Mouse (Mus musculus) liver, embryonic 15.5 days (tissue): ENCODE data around the gene Wwox. TPM values are rescaled to one million over a fixed set of nuclear protein-coding genes. Genes with fewer than 3 reads are reported as not detected.

Experiments used
- ATAC-seq: fragments of 200-750 bp; cut with Nextera tagmentation; 2 replicates; pipeline ENCODE4 v1.8.0; 2017; ENCODE audit warnings: moderate number of reproducible peaks, mild to moderate bottlenecking, moderate library complexity; ENCODE audit not compliant: insufficient read depth
- H3K27ac ChIP-seq: fragments of 300-500 bp; sonication (generic); replicated peaks from 2 replicates; pipeline ENCODE4 v1.5.1; 2015; ENCODE audit warnings: mild to moderate bottlenecking, inconsistent platforms
- H3K27me3 ChIP-seq: fragments of 300-500 bp; sonication (generic); 2 replicates; pipeline ENCODE4 v1.6.1; 2015; ENCODE audit warnings: mild to moderate bottlenecking, inconsistent platforms
- H3K36me3 ChIP-seq: fragments of 300-500 bp; sonication (generic); replicated peaks from 2 replicates; pipeline ENCODE4 v1.6.1; 2015; ENCODE audit warnings: moderate library complexity, mild to moderate bottlenecking, inconsistent platforms
- H3K4me1 ChIP-seq: fragments of 300-500 bp; sonication (generic); replicated peaks from 2 replicates; pipeline ENCODE4 v1.6.1; 2015; ENCODE audit warnings: inconsistent platforms
- H3K4me2 ChIP-seq: fragments of 300-500 bp; sonication (generic); 2 replicates; pipeline ENCODE4 v1.6.1; 2015; ENCODE audit warnings: moderate library complexity, mild to moderate bottlenecking, inconsistent platforms
- H3K4me3 ChIP-seq: fragments of 300-500 bp; sonication (generic); replicated peaks from 2 replicates; pipeline ENCODE4 v1.5.1; 2015; ENCODE audit warnings: mild to moderate bottlenecking, inconsistent platforms
- H3K9ac ChIP-seq: fragments of 300-500 bp; sonication (generic); 2 replicates; pipeline ENCODE4 v1.6.1; 2015; ENCODE audit warnings: moderate library complexity, mild to moderate bottlenecking, inconsistent platforms
- H3K9me3 ChIP-seq: fragments of 300-500 bp; sonication (generic); replicated peaks from 2 replicates; pipeline ENCODE4 v1.6.1; 2016; ENCODE audit warnings: inconsistent platforms
- WGBS: fragments of 180-500 bp; shearing (Covaris S2); methylation state at CpG from one replicate; pipeline ENCODE4 v1.1.7; 2015; ENCODE audit warnings: mixed read lengths; ENCODE audit not compliant: insufficient replicate concordance; 5-methylcytosine and 5-hydroxymethylcytosine counted together
- polyA plus RNA-seq: library from polyadenylated mRNA; unstranded; fragments of >200 nt; fragmentation: Nextera tagmentation; extraction: Ambion mirVana; gene quantifications from 2 replicates; pipeline ENCODE4 v1.2.1, GENCODE M21; 2015

Wwox gene
- polyA plus RNA-seq, 1 experiment from 2014 or later: 3.5 TPM

GRCm38 (mm10) chr8:114777271-114777980 is 338.0 kb downstream of the Wwox start:
- Histone ChIP-seq H3K27ac (no peak overlapping the region), H3K9ac (no peak overlapping the region), H3K4me1 (peaks cover 22% of the 10 kb centered on the region), H3K27me3 (no peaks in the 10 kb centered on the region), H3K9me3 (no peaks in the 10 kb centered on the region), H3K36me3 (no peaks in the 10 kb centered on the region), H3K4me3 (no peak overlapping the region), H3K4me2 (no peak overlapping the region)
- WGBS: 39% methylated on average over 10 of the region's 10 CpGs
- ATAC-seq: peak; percentile 46; the same call in 1 of the 2 replicates

DNA sequence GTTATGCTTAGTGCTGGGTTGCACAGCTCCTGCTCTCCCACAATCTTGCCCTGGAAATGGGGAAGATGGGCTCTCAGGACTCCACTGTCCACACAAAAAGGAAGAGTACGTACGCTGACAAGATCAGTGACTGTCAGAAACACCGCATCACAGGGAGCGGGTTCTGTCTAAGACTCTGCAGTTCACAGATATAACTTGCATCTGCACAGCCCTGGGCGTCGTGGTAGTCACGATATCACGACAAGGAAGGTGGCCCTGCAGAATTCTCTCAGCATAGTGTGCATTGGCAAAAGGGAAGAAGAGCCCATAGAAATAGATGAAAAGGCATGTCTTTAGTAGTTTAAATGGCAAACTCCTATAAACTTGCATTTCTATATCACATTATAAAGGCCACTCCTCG is 339.5 kb downstream of the Wwox start:
- no peak overlapping the region for H3K9ac ChIP-seq
- ATAC-seq: peak; percentile 47; the same call in 1 of the 2 replicates
- no peaks in the 10 kb centered on the region for H3K9me3 ChIP-seq
- 37% methylated on average over 9 of the region's 9 CpGs for WGBS
- H3K4me3 ChIP-seq: no peak overlapping the region
- H3K4me1 ChIP-seq: peaks cover 14% of the 10 kb centered on the region; the same call in 1 of the 2 replicates
- no peak overlapping the region for H3K4me2 ChIP-seq
- H3K27ac ChIP-seq: no peak overlapping the region
- H3K36me3 ChIP-seq: no peaks in the 10 kb centered on the region
- no peaks in the 10 kb centered on the region for H3K27me3 ChIP-seq

GRCm38 (mm10) chr8:114783321-114783720 is 343.9 kb downstream of the Wwox start:
- H3K4me1 ChIP-seq: 0 out of 2 replicates have a peak, but pooled peaks cover under 1% of the 10 kb centered on the region
- H3K27me3 ChIP-seq: no peaks in the 10 kb centered on the region
- H3K27ac ChIP-seq: no peak overlapping the region
- no peak overlapping the region for H3K9ac ChIP-seq
- no peaks in the 10 kb centered on the region for H3K36me3 ChIP-seq
- no peak overlapping the region for H3K4me3 ChIP-seq
- no peak overlapping the region for H3K4me2 ChIP-seq
- 79% methylated on average over 8 of the region's 8 CpGs for WGBS
- H3K9me3 ChIP-seq: no peaks in the 10 kb centered on the region
- no peak for ATAC-seq

- H3K27me3 ChIP-seq: no peaks in the 10 kb centered on the region
- no peaks in the 10 kb centered on the region for H3K36me3 ChIP-seq
- H3K9me3 ChIP-seq: no peaks in the 10 kb centered on the region
- H3K9ac ChIP-seq: no peak overlapping the region
- no peak for ATAC-seq
- no peak overlapping the region for H3K27ac ChIP-seq
- 73% methylated on average over 11 of the region's 11 CpGs for WGBS
- H3K4me3 ChIP-seq: no peak overlapping the region
- no peak overlapping the region for H3K4me2 ChIP-seq
- no peaks in the 10 kb centered on the region for H3K4me1 ChIP-seq
These were observed 346.4 kb downstream of the Wwox start for GRCm38 (mm10) chr8:114785834-114786233.

- Histone ChIP-seq H3K4me1 (no peaks in the 10 kb centered on the region), H3K4me2 (no peak overlapping the region), H3K27me3 (no peaks in the 10 kb centered on the region), H3K9me3 (no peaks in the 10 kb centered on the region), H3K36me3 (no peaks in the 10 kb centered on the region), H3K27ac (no peak overlapping the region), H3K4me3 (no peak overlapping the region), H3K9ac (no peak overlapping the region)
- ATAC-seq: no peak
- WGBS: 69% methylated on average over 7 of the region's 7 CpGs
These were observed 350.2 kb downstream of the Wwox start for GRCm38 (mm10) chr8:114789616-114790015.

DNA sequence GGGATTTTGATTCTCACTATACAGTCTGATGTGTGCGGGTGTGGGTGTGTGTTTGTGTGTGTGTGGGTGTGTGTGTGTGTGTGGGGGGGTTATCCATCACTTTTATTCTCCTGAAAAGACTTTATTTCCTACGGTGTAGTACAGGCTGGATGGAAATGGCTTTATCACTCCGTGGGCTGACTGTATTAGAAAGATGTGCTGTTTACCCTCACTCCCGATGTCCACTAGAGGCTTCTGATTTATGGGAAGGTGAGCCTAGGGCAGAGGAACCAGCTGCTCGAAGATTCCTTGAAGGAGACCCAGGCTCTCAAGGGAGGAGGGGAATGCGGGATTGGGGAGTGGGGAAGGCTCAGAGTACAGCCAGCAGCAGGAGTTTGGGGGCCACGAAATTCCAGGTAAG is 351.3 kb downstream of the Wwox start:
- Histone ChIP-seq H3K4me1 (no peaks in the 10 kb centered on the region), H3K9ac (no peak overlapping the region), H3K27ac (no peak overlapping the region), H3K4me2 (no peak overlapping the region), H3K4me3 (no peak overlapping the region), H3K36me3 (no peaks in the 10 kb centered on the region), H3K9me3 (no peaks in the 10 kb centered on the region), H3K27me3 (no peaks in the 10 kb centered on the region)
- no peak for ATAC-seq
- 59% methylated on average over 7 of the region's 7 CpGs for WGBS

DNA sequence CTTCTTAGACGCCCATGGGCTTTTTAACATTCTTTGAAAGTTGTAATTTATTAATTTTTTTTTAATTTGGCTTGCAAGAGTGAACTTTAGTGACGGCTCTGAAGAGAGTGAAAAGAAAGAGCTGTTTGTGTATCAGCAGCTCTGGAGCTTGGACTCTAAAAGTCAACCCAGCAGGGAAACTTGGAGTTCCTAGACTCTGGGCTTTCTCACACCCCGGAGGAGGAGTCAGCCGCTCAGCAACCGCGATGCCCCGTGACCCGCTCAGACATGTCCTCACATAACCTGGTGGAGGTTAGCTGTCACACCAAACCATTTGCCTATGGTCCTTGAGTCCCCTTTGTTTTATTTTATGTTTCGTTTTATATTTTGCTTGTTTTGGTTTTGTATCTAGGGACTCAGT is 354.2 kb downstream of the Wwox start:
- no peak overlapping the region for H3K27ac ChIP-seq
- WGBS: 77% methylated on average over 9 of the region's 9 CpGs
- H3K9me3 ChIP-seq: no peaks in the 10 kb centered on the region
- H3K4me2 ChIP-seq: no peak overlapping the region
- no peaks in the 10 kb centered on the region for H3K36me3 ChIP-seq
- ATAC-seq: no peak
- H3K4me1 ChIP-seq: no peaks in the 10 kb centered on the region
- H3K9ac ChIP-seq: no peak overlapping the region
- H3K4me3 ChIP-seq: no peak overlapping the region
- no peaks in the 10 kb centered on the region for H3K27me3 ChIP-seq

- H3K36me3 ChIP-seq: no peaks in the 10 kb centered on the region
- 36% methylated on average over 7 of the region's 7 CpGs for WGBS
These were observed 362.1 kb downstream of the Wwox start for GRCm38 (mm10) chr8:114801428-114802134.

GRCm38 (mm10) chr8:114803113-114803512 is 363.7 kb downstream of the Wwox start:
- Histone ChIP-seq H3K36me3 (no peaks in the 10 kb centered on the region), H3K4me1 (no peaks in the 10 kb centered on the region), H3K4me2 (no peak overlapping the region), H3K27me3 (no peaks in the 10 kb centered on the region), H3K9ac (no peak overlapping the region), H3K4me3 (no peak overlapping the region), H3K9me3 (no peaks in the 10 kb centered on the region), H3K27ac (no peak overlapping the region)
- 46% methylated on average over 5 of the region's 5 CpGs for WGBS
- no peak for ATAC-seq

More at GRCm38 (mm10) chr8:114801428-114802134, 362.1 kb downstream of the Wwox start:
- Histone ChIP-seq H3K9me3 (no peaks in the 10 kb centered on the region), H3K4me3 (no peak overlapping the region), H3K27ac (no peak overlapping the region), H3K9ac (no peak overlapping the region), H3K27me3 (no peaks in the 10 kb centered on the region), H3K4me2 (no peak overlapping the region), H3K4me1 (no peaks in the 10 kb centered on the region)
- ATAC-seq: no peak

DNA sequence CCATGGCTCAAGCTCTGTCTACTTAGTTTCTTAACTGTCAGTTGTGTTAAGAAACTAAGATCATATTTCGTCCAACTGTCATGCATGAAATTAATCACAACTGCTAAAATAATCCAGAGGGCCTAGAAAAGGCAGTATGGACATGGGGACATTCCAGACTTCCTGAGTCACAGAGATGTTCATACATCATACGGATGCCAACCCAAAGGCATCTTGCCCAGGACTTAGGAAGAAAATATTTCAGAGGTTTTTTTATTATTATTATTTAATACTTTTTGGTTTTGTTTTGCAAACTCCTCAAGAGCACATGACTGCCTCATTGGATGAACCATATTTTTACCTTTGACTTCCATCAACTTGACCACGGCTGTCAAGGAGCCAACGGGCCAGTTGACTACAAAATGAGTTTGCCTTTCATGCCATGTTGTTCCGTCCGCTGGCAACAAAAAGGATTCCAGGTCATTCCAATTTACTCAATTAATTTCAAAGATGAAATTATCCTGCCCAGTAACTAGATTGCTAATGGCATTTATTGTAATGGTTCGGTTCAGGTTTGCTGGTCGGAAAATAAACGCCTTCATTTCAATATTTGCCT is 367.5 kb downstream of the Wwox start:
- no peak for ATAC-seq
- 78% methylated on average over 9 of the region's 9 CpGs for WGBS
- Histone ChIP-seq H3K4me2 (no peak overlapping the region), H3K4me1 (no peaks in the 10 kb centered on the region), H3K36me3 (no peaks in the 10 kb centered on the region), H3K4me3 (no peak overlapping the region), H3K27me3 (no peaks in the 10 kb centered on the region), H3K9ac (no peak overlapping the region), H3K9me3 (no peaks in the 10 kb centered on the region), H3K27ac (no peak overlapping the region)

DNA sequence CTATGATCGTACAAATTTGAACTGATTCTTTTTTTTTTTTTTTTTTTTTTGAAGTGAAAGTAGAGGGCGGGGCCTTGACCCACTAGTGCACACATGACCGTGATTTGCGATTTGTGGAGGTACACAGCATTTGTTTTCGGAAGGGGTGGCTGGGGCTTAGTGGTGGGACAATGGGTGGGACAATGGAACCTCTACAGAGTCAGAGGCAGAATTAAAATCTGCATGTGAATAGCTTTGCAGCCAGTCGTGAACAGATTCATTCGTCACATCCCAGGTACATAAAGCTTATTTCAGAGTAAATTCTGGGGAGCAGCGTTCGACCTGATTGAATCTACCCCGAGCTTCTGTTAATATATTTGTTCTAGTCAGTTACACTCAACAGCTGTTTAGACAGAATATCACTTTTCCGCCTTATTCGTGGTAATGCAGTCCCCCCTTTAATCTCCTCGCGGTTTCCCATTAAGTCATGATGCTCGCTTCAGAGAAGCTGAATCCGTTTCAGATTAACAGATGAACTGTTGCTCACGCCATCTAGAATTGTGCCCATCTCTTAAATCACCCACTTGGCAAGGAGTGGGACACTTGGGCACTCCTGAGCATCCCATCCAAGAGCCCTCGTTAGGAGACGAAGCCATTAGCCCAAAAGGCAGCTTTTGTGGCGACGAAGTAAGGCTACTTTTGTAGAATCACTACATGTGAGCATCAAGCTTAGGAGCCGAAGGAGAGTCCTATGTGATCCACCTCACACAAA is 368.4 kb downstream of the Wwox start:
- Histone ChIP-seq H3K4me2 (no peak overlapping the region), H3K4me3 (no peak overlapping the region), H3K4me1 (no peaks in the 10 kb centered on the region), H3K9me3 (no peaks in the 10 kb centered on the region), H3K27me3 (no peaks in the 10 kb centered on the region), H3K9ac (no peak overlapping the region), H3K36me3 (no peaks in the 10 kb centered on the region), H3K27ac (no peak overlapping the region)
- 75% methylated on average over 22 of the region's 22 CpGs for WGBS
- ATAC-seq: no peak
